Comparison of ENCODE assay signal across 8 mouse cellular contexts in genomic region chr17:30901627-30902026, GRCm38 (mm10). TPM values are rescaled to one million over a fixed set of nuclear protein-coding genes. Genes with fewer than 3 reads are reported as not detected.
DNase-seq lines count a peak whose midpoint lies in the region; ATAC-seq lines count a peak whose summit lies in the region.

Glp1r (plus strand) TSS chr17:30901817.

- H3K36me3 ChIP-seq in heart, embryonic 13.5 days = no peaks in the 10 kb centered on the region
- H3K36me3 ChIP-seq in embryonic facial prominence, embryonic 14.5 days (ENCODE audit: control insufficient read depth, insufficient read depth, low read length) = no peaks in the 10 kb centered on the region

- ATAC-seq in heart, embryonic 13.5 days (ENCODE audit: extremely low read depth, insufficient number of reproducible peaks, low FRiP score, low TSS enrichment) = no peak
- peak; percentile 18; the same call in 1 of the 2 replicates for ATAC-seq in embryonic facial prominence, embryonic 14.5 days (ENCODE audit: low read depth)
- 0 out of 2 replicates have a peak, but pooled peaks have one; percentile 31 for ATAC-seq in megakaryocyte progenitor cell, adult 5-6 weeks (replicated peaks; ENCODE audit: poor library complexity)

- peaks cover 10% of the 10 kb centered on the region for H3K4me1 ChIP-seq in heart, embryonic 13.5 days
- H3K4me1 ChIP-seq in embryonic facial prominence, embryonic 14.5 days (ENCODE audit: control insufficient read depth, insufficient read depth, low read length) = no peaks in the 10 kb centered on the region

- peak within 1 kb of the TSS; percentile 75 for H3K9ac ChIP-seq in heart, embryonic 13.5 days
- peak within 1 kb of the TSS; percentile 58 for H3K9ac ChIP-seq in embryonic facial prominence, embryonic 14.5 days (ENCODE audit: low read depth, low read length)

- peaks cover 10% of the 10 kb centered on the region; the same call in 1 of the 2 replicates for H3K9me3 ChIP-seq in heart, embryonic 13.5 days
- no peaks in the 10 kb centered on the region for H3K9me3 ChIP-seq in embryonic facial prominence, embryonic 14.5 days (ENCODE audit: control insufficient read depth, low read length)

- peak within 1 kb of the TSS; percentile 56 for H3K4me3 ChIP-seq in heart, embryonic 13.5 days
- peak within 1 kb of the TSS; percentile 47 for H3K4me3 ChIP-seq in embryonic facial prominence, embryonic 14.5 days (ENCODE audit: low read depth, low read length)

- H3K27ac ChIP-seq in heart, embryonic 13.5 days (replicated peaks) = no peak within 1 kb of the TSS
- H3K27ac ChIP-seq in embryonic facial prominence, embryonic 14.5 days (replicated peaks; ENCODE audit: low read depth, low read length) = no peak within 1 kb of the TSS

- peaks cover 59% of the 10 kb centered on the region for H3K27me3 ChIP-seq in heart, embryonic 13.5 days (replicated peaks)
- H3K27me3 ChIP-seq in embryonic facial prominence, embryonic 14.5 days (replicated peaks; ENCODE audit: control insufficient read depth, insufficient read depth, low read length) = peaks cover 32% of the 10 kb centered on the region

- whole genome bisulfite sequencing in heart, embryonic 13.5 days = 0% methylated on average over 37 of the region's 37 CpGs
- WGBS in embryonic facial prominence, embryonic 14.5 days = 2% methylated on average over 20 of the region's 37 CpGs

- no peak for DNase-seq in heart, postnatal 4 days
- DNase-seq in embryonic facial prominence, embryonic 14.5 days (ENCODE audit: low spot score) = no peak
- DNase-seq in kidney, postnatal 10 days = peak; percentile 29
- no peak for DNase-seq in cerebellum, adult 8-10 months
- DNase-seq in cerebellum, postnatal 10 days = no peak
- no peak for DNase-seq in cerebellum, adult 9-10 months

- peak within 1 kb of the TSS; percentile 87 for H3K4me2 ChIP-seq in heart, embryonic 13.5 days
- peak within 1 kb of the TSS; percentile 93 for H3K4me2 ChIP-seq in embryonic facial prominence, embryonic 14.5 days (ENCODE audit: low read depth, low read length)

RNA-seq across cellular contexts. Expression of gene Glp1r, which starts in this region (rescaled TPM):
- polyA plus RNA-seq in heart, embryonic 13.5 days (2015; fragmentation: Nextera tagmentation; extraction: Ambion mirVana) = 0.17 and 0.22 TPM in 2 replicates
- under 1 TPM; 0.52 to 0.81 TPM for total RNA-seq in heart, postnatal 4 days (2021)
- polyA plus RNA-seq in embryonic facial prominence, embryonic 14.5 days (2014; fragmentation: Nextera tagmentation; extraction: Ambion mirVana) = 0.11 and 0.18 TPM in 2 replicates
- total RNA-seq in megakaryocyte progenitor cell, adult 5-6 weeks (2015) = not detected in 2 replicates
- total RNA-seq in megakaryocyte progenitor cell, adult 5-6 weeks (2017) = not detected in 2 replicates

Comparison
In these comparisons a context has a peak if more than half of its experiments do, and no peak if none do; other contexts are left out.
1. Peak in ATAC-seq, H3K4me3 ChIP-seq, H3K9ac ChIP-seq and H3K4me2 ChIP-seq in embryonic facial prominence, embryonic 14.5 days; RNA of the gene not detected or under 1 TPM.
2. Peak in ATAC-seq in megakaryocyte progenitor cell, adult 5-6 weeks; RNA of the gene not detected or under 1 TPM.